Mouse (Mus musculus): ENCODE data around the gene Zbtb7b.

Zbtb7b gene

DNA sequence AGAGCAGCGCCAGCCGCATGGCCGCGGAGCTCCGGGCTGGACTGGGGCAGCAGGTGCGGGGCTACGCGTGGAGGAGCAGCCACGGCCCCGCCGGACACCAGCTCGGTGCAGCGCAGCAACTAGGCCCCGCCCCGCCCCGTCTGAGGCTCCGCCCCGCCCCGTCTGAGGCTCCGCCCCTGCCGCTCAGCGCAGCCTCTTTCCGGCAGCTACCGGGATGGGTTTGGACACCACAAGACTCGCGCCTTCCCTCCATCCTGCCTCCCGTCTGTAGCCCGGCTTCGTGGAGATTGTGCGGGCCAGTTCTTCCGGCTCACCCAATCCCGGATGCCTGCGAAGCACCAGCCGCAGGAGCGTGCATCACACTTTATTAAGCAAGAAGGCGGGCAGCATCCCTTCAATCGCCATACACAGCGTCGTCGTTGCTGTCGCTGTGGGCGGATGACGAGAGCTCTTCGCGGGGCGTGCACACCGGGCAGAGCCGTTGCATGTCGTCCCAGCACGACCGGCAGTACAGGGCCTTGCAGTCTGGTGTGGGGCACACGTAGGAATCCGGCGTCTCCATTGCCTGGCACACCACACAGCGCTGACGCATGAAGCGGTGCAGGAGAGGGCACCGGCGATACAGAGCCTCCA is 44.6 kb downstream of the Zbtb7b start, which contains the start of gene Adam15:
TSS of gene Adam15 (minus strand) at position 128 of the 633 bp plus-strand sequence.
- ChIA-PET CTCF (interaction anchor here (0.5 to 3.0 kb wide), 36 partner anchors 10 to 248 kb away, joined by 3 to 31 read pairs (median 4); partner anchors contain the start of genes Dcst1 (in 1 of the 4), Efna4 (in 1 of the 4), Fdps (in 1 of the 4) and Flad1 (in 1 of the 4)), POLR2A (interaction anchor here (0.6 to 3.6 kb wide), 62 partner anchors 9 to 797 kb away, joined by 3 to 17 read pairs (median 4); partner anchors contain the start of genes Dcst1 (in 2 of the 4), Efna3 (in 2 of the 4), Flad1 (in 2 of the 4) and Cks1b (in 1 of the 4))

DNA sequence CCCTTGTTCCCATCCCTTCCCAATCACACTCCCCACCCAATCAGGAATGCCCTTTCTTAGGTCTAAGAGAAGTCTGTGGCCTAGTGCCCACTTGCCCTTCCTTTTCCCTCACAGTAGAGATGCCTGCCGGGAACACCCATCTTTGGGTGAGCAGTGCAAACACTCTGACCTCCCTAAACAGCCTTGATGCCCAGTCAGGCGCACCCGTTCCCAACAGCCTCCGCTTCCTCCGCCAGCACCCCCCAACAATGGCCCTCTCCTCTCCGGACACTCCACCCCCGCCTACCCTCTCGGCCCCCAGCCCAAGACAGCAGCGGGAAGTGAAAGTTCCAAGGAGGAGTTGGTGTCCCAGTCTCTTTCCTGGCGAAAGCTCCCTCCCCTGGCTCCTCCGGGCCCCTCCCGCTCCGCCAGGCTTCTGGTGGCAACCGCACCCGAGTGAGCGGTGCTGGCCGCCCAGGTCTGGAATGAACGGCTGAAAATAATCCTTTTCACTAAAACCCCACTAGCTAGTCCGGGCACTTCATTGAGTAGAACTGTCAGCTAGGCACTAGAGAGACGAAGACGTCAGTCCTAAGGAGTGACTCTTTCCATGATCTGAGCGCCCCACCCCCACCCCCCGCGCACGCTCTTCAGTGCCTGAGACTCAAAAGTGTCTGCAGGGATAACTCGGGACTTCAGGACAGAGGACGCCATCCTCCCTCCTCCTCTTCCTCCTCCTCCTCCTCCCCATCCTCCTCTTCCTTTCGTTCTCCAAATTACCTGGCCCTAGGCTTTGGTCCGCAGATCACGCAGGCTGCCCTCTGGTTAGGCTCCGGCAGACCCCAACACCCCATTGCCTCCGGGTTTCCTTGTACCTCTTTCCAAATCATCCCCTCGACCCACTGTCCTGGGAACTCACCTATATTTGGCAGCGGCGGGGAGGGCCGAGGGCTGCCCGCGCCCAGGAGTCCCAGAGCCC is 45.4 kb downstream of the Zbtb7b start:
- CTCF ChIA-PET = interaction anchor here (0.5 to 3.0 kb wide), 37 partner anchors 9 to 247 kb away, joined by 3 to 31 read pairs (median 4); partner anchors contain the start of genes Dcst1 (in 1 of the 4), Efna4 (in 1 of the 4), Fdps (in 1 of the 4) and Flad1 (in 1 of the 4)
- POLR2A ChIA-PET = interaction anchor here (0.6 to 3.6 kb wide), 57 partner anchors 8 to 796 kb away, joined by 3 to 17 read pairs (median 4); partner anchors contain the start of genes Dcst1 (in 2 of the 4), Efna3 (in 2 of the 4), Flad1 (in 2 of the 4) and Cks1b (in 1 of the 4)

DNA sequence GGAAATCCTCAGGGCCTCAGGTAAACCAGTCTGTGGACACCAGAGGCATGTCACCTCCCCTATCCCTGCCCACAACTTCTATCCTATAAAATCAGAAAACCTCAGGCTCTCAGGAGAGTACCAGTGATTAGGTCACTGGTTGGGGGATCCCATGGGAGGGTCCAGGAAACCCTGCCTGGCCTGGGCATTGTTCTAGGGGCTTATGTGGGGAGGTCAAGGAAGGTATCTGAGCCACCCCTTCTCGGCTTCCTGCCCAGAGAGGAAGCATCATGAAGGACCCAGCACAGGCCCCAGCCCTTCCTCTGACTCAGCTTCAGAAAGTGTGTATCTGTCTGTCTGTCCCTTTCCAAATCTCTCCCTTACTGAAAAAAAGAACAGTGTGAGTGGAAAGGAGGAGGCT is 46.7 kb downstream of the Zbtb7b start:
- ChIA-PET POLR2A (interaction anchor here in 2 of 4 experiments (1.0 to 3.6 kb wide), 4 partner anchors 27 to 513 kb away, joined by 3 to 17 read pairs (median 4); partner anchors contain the start of gene Gon4l (in 1 of the 2)), CTCF (interaction anchor here in 3 of 4 experiments (0.6 to 1.4 kb wide), 3 partner anchors 20 to 55 kb away, joined by 3 to 4 read pairs (median 3); no protein-coding TSS in a partner anchor)

DNA sequence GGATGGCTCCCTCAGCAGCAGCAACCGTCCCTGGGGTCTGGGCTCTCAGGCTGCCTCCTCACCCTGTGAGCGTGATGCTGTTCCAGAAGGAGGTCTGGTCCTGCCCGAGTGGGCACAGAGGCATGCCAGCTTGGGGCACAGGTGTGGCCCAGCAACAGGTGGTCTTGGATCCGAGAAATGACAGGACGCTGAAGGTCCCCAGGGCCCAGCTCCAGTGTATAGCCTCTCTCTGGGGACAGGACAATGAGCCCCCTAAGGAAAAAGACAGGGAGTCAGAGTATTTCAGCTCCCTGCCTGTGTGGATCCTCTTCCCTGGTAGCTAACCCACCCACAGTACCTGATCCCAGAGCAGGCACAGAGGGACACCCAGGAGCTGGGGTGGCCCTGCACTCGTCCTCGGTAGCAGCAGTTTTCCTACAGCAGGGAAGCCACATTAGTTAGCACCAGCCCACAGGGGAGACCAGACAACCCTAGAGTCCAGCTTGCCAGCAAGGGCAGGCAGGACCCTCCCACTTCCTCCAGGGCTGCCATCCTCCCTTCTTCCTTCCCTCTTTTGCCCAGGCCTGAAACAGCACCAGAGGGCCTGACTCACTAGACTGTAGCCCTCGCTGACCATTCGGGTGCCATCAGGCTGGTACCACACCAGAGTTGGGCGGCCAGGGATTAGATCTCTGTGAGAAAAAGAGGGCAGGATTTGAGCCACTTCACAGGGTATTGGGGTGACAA is 47.6 kb downstream of the Zbtb7b start:
- CTCF ChIA-PET = interaction anchor here in 3 of 4 experiments (0.6 to 1.4 kb wide), 3 partner anchors 31 to 550 kb away, joined by 3 to 4 read pairs (median 3); no protein-coding TSS in a partner anchor
- POLR2A ChIA-PET = interaction anchor here in 1 of 4 experiments (1.1 to 1.3 kb wide), 3 partner anchors 11 to 36 kb away, joined by 3 to 5 read pairs (median 4); no protein-coding TSS in a partner anchor

DNA sequence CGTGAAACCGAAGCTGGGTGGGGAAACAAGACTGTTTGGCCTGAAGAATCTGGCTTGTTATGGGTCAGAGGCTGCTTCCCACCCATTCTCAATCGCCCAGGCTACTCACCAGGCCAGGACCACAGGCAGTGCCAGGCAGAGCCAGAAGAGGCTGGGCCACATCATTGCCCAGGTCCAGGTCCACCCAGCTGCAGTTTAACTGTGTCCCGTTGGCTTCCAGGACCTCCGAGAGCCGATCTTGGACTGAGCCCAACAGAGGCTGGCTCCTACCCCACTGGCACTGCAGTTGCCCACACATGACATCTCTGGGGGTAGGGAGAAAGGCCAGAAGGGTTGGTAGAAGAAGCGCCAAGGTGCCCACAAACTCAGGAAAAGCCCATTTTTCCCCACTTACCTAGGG is 51.3 kb downstream of the Zbtb7b start:
- ChIA-PET POLR2A (interaction anchor here in 3 of 4 experiments (0.6 to 1.8 kb wide), 11 partner anchors 21 to 242 kb away, joined by 3 to 5 read pairs (median 3); partner anchors contain the start of genes Fdps (in 1 of the 3), Pbxip1 (in 1 of the 3) and Pmvk (in 1 of the 3)), CTCF (interaction anchor here in 3 of 4 experiments (0.6 to 2.4 kb wide), 10 partner anchors 10 to 138 kb away, joined by 3 to 9 read pairs (median 3); no protein-coding TSS in a partner anchor)

DNA sequence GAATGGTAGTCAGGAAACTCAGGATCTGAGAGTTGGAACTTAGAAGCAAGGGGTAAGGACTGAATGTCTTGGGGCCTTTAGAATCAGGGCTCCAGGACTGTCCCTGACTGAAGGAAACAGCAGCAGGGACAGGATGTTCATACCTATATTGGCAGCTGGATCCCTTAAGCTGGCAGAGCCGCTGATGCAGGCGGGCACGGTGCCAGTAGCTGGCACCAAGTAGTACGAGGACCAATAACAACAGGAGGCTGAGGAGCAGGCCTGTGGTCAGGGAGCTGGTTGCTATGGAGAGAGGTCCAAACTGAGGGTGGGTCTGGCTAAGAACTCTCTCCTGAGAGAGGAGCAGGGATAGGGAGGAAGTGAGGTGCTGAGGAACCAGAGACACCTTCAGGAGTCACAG is 52.8 kb downstream of the Zbtb7b start:
- CTCF ChIA-PET = interaction anchor here in 3 of 4 experiments (0.6 to 7.0 kb wide), 6 partner anchors 13 to 55 kb away, joined by 3 to 61 read pairs (median 4); no protein-coding TSS in a partner anchor
- POLR2A ChIA-PET = interaction anchor here in 3 of 4 experiments (0.5 to 6.5 kb wide), 6 partner anchors 8 to 174 kb away, joined by 3 to 57 read pairs (median 4); partner anchors contain the start of gene Adam15 (in 2 of the 3)

DNA sequence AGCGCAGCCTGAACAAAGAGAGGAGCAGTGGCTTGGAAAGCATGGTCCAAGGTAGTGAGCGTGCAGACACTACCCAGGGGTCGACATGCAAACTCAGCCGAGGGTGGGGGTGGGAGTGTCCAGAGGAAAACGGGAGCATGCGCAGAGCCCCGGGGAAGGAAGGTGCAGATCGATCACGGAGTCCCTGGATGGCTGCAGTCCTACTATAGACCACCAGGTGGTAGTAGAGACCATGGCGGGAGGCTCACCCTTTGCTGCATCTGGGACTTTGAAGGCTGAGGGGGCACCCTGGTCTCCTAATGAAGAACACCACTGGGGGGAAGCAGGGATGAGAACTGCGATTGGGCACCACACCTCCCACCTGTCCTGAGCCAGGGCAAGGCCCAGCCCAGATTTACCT is 54.1 kb downstream of the Zbtb7b start:
- ChIA-PET POLR2A (interaction anchor here in 3 of 4 experiments (0.7 to 6.5 kb wide), 8 partner anchors 9 to 43 kb away, joined by 3 to 57 read pairs (median 4); partner anchors contain the start of genes Adam15 (in 2 of the 3) and Efna3 (in 1 of the 3)), CTCF (interaction anchor here (0.6 to 7.0 kb wide), 20 partner anchors 10 to 170 kb away, joined by 3 to 61 read pairs (median 4); partner anchors contain the start of genes Adam15 (in 1 of the 4) and Efna3 (in 1 of the 4))

DNA sequence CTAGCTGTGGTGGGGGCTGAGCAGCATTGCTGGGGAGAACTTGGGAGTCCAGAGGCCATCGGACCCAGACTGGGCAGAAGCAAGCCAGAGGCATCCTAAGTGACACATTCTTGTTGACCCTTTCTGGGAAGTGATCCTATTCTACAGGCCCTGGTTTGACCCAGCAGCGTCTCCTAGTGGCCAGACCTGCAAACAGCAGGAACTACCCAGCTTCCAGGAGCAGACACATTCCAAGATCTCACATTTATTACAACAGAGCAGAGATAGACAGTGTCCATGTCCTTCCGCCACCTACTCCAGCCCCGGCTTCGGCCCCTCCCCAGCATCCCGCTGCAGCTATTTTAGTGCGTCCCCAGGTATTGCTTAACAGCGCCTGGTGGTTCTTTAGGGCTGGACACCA is 55.2 kb downstream of the Zbtb7b start:
- POLR2A ChIA-PET = interaction anchor here in 3 of 4 experiments (0.6 to 7.7 kb wide), 19 partner anchors 9 to 1309 kb away, joined by 3 to 57 read pairs (median 3); partner anchors contain the start of genes Adam15 (in 3 of the 3) and Efna3 (in 2 of the 3)
- CTCF ChIA-PET = interaction anchor here in 3 of 4 experiments (0.5 to 7.0 kb wide), 40 partner anchors 9 to 725 kb away, joined by 3 to 61 read pairs (median 4); partner anchors contain the start of genes Adam15 (in 3 of the 3), Efna3 (in 2 of the 3), Hcn3 (in 1 of the 3) and Pmvk (in 1 of the 3)

DNA sequence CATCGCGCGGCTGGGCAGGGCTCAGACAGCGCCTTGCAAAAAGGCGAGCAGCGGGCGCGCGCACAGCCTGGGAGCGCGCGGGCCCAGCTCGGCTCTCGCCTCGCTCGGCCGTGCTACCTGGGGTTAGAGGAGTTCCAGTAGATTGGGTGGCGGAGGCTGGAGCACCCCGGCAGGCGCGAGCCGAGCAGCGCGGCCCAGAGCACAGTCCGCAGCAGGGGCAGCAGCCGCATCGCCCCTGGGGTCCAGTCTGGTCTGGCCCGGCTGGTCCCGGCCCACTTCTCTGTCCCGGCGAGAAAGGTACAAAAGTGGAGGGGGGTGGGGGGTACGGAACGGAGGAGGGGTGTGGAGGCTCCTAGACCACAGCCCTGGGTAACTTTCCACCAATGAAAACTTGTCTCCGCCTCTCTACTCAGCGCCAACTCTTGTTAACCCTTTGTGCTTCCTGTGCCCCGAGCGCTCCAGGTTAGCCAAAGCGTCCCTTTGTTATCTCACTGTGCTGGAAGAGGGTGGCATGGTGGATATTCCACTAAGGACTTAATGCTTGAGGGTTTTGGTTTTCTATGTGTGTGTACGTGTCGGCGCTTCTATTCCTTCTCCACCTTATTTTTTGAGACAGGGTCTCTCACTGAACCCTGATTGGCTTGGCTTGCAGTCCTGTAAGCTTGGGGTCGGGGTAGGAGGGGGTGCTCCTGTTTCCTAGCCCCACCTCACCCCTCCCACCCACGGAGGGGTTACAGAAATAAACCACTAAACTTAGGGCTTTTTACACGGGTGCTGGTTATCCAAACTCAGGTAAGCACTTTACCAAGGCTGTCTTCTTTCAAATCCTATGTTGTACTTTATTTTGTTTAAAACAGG is 56.6 kb downstream of the Zbtb7b start, which contains the start of gene Efna4:
TSS of gene Efna4 (minus strand) at position 308 of the 858 bp plus-strand sequence.
- CTCF ChIA-PET = interaction anchor here in 3 of 4 experiments (0.6 to 7.0 kb wide), 22 partner anchors 9 to 348 kb away, joined by 3 to 61 read pairs (median 4); partner anchors contain the start of genes Efna3 (in 2 of the 3) and Adam15 (in 1 of the 3)
- POLR2A ChIA-PET = interaction anchor here (0.7 to 7.7 kb wide), 27 partner anchors 10 to 160 kb away, joined by 3 to 57 read pairs (median 4); partner anchors contain the start of genes Adam15 (in 3 of the 4), Efna3 (in 3 of the 4), Cks1b (in 1 of the 4) and Flad1 (in 1 of the 4)

DNA sequence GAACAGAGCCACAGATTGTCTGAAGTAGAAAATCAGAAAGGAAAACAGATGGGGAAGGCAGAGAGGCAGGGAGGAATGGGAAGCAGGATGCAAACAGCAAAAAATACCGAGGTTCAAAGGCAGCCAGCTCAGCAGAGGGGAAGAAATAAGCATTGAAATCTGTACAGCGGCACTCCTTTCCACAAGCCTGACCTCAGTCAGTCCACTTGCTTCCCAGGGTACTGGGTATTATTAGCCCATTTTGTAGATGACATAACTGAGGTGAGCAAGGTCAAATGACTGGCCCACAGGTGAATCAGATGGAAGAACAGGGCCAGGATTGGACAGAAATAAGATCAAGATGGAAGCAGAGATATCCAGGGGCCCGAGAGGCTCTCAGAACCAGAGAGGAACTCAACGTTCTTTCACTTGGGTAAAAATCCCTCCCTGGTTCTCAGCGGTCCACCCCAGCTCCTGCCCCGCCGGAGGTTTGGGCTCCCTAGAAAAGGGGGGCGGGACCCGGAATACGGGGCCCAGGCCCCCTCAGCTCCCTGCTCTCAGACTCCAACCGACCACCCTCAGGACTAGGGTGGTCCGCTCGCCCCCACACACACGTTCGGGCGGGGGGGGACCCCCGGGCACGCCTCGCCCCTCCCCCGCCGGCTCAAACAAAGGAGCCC is 57.4 kb downstream of the Zbtb7b start:
- CTCF ChIA-PET = interaction anchor here (0.6 to 7.0 kb wide), 27 partner anchors 8 to 349 kb away, joined by 3 to 61 read pairs (median 4); partner anchors contain the start of genes Efna3 (in 3 of the 4) and Adam15 (in 1 of the 4)
- POLR2A ChIA-PET = interaction anchor here (0.7 to 7.7 kb wide), 31 partner anchors 9 to 160 kb away, joined by 3 to 57 read pairs (median 5); partner anchors contain the start of genes Adam15 (in 3 of the 4), Efna3 (in 3 of the 4), Cks1b (in 1 of the 4) and Flad1 (in 1 of the 4)

DNA sequence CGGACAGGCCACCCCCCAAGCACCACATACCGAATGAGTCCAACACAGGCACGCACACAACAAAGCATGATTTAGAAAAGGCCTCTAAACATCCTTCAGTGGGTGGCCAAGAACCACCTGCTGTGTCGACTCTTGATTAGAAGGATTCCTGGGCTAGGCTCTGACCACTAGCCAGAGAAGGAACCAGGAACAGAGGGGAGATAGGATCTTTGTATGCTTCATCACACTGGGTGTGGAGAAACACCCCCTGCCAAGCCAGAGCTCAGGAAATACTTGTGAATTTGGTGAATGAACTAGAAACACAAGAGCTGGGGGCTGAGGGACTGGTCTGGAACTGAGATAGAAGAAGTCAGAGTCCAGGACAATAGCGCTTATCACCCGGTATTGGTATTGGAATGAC is 58.0 kb downstream of the Zbtb7b start:
- POLR2A ChIA-PET = interaction anchor here in 3 of 4 experiments (0.6 to 7.7 kb wide), 21 partner anchors 9 to 330 kb away, joined by 3 to 57 read pairs (median 5); partner anchors contain the start of genes Efna3 (in 2 of the 3), Adam15 (in 1 of the 3) and Flad1 (in 1 of the 3)
- CTCF ChIA-PET = interaction anchor here (0.6 to 7.0 kb wide), 18 partner anchors 8 to 120 kb away, joined by 3 to 61 read pairs (median 4); partner anchors contain the start of gene Adam15 (in 1 of the 4)

DNA sequence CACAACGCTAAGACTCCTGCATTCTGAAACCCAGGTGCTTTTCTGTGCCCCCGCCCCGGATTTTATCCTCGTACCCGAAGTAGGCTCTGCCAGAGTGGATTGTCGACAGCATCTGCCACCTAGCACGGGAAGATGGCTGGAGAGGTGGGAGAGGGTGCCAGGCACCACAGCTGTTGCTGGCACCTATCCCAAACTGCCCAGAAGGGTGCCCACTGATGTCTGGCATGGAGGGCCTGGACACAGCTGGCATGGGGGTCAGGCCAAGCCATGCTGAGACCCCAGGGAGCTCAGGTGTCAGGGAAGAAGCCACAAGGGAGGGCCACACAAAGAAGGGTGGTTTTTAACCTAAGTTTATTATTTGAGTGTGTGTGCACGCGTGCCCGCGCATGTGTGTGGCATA is 61.5 kb downstream of the Zbtb7b start:
- CTCF ChIA-PET = interaction anchor here in 3 of 4 experiments (0.6 to 1.3 kb wide), 5 partner anchors 22 to 731 kb away, joined by 3 to 4 read pairs (median 3); no protein-coding TSS in a partner anchor

DNA sequence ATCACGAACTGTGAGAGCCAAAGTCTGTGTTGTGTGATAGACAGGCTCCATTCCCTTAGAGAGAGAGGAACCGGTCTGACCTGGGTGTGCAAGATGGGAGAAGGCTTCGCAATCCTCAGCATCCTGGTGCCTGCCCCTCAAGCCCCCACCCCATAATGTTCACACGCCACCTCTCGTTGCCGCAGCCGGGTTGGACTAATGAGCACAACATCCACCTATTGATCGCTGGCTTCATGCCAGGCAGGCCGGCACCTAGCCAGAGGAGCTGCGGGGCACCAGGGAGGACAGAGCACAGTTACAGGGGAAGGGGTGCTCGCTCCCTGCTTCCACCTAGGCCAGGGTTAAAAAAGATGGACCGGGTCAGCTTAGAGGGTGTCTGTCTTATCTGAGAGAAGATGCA is 62.1 kb downstream of the Zbtb7b start:
- ChIA-PET POLR2A (interaction anchor here (0.6 to 7.7 kb wide), 13 partner anchors 10 to 355 kb away, joined by 3 to 48 read pairs (median 3); partner anchors contain the start of genes Adam15 (in 3 of the 4), Efna3 (in 3 of the 4) and Pygo2 (in 1 of the 4)), CTCF (interaction anchor here in 3 of 4 experiments (0.5 to 1.3 kb wide), 6 partner anchors 9 to 104 kb away, joined by 3 to 4 read pairs (median 3); no protein-coding TSS in a partner anchor)

More for the DNA sequence above, 61.5 kb downstream of the Zbtb7b start:
- POLR2A ChIA-PET = interaction anchor here in 3 of 4 experiments (0.7 to 7.7 kb wide), 13 partner anchors 10 to 124 kb away, joined by 3 to 48 read pairs (median 3); partner anchors contain the start of genes Efna3 (in 3 of the 3), Adam15 (in 1 of the 3) and Pygo2 (in 1 of the 3)

DNA sequence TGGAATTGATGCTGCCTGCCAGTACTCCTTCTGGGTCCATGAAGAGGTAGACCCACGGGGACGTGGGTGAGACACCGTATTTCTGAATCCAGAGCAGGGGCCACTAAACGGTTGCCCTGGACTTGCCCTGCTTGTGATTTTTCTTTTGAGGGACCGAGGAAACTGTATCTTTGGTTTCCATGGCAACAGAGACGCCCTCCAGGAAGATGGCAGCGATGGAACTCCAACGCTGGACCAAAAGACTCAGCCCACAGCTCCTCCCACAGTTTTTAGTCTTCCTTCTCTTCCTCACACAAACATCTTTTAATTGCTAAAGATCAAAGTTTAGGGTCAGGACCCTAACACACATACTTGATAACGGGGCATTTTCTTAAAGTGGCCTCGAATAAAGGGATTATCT is 62.6 kb downstream of the Zbtb7b start:
- ChIA-PET POLR2A (interaction anchor here in 2 of 4 experiments (0.6 to 1.3 kb wide), 3 partner anchors 10 to 355 kb away, joined by 3 to 6 read pairs (median 5); partner anchors contain the start of genes Adam15 (in 1 of the 2) and Efna3 (in 1 of the 2)), CTCF (interaction anchor here in 2 of 4 experiments (0.5 to 2.0 kb wide), 3 partner anchors 9 to 15 kb away, joined by 3 to 9 read pairs (median 3); no protein-coding TSS in a partner anchor)
